Mouse (Mus musculus) heart, embryonic 15.5 days (tissue): ENCODE measurements around the gene Sp140. TPM values are rescaled to one million over a fixed set of nuclear protein-coding genes. Genes with fewer than 3 reads are reported as not detected.
"Not testable (repeated sequence)": the region's sequence is repeated elsewhere in the genome, so short reads cannot be mapped to it uniquely, and the experiment has no call there.

Experiments used
- ATAC-seq: fragments of 200-750 bp; cut with Nextera tagmentation; replicated peaks from 2 replicates; pipeline ENCODE4 v1.8.0; 2017; ENCODE audit warnings: low read depth, moderate TSS enrichment; ENCODE audit not compliant: insufficient number of reproducible peaks, insufficient read depth, low FRiP score
- H3K27ac ChIP-seq: fragments of 300-500 bp; sonication (generic); 2 replicates; pipeline ENCODE4 v1.5.1; 2015; ENCODE audit warnings: mild to moderate bottlenecking, inconsistent platforms
- H3K27me3 ChIP-seq: fragments of 300-500 bp; sonication (generic); 2 replicates; pipeline ENCODE4 v1.6.1; 2015; ENCODE audit warnings: inconsistent platforms
- H3K36me3 ChIP-seq: fragments of 300-500 bp; sonication (generic); 2 replicates; pipeline ENCODE4 v1.6.1; 2015; ENCODE audit warnings: mild to moderate bottlenecking, inconsistent platforms
- H3K4me1 ChIP-seq: fragments of 300-500 bp; sonication (generic); replicated peaks from 2 replicates; pipeline ENCODE4 v1.6.1; 2015; ENCODE audit warnings: inconsistent platforms
- H3K4me2 ChIP-seq: fragments of 300-500 bp; sonication (generic); 2 replicates; pipeline ENCODE4 v1.6.1; 2015; ENCODE audit warnings: inconsistent platforms, mild to moderate bottlenecking, moderate library complexity
- H3K4me3 ChIP-seq: fragments of 300-500 bp; sonication (generic); 2 replicates; pipeline ENCODE4 v1.5.1; 2015; ENCODE audit warnings: mild to moderate bottlenecking, inconsistent platforms
- H3K9ac ChIP-seq: fragments of 300-500 bp; sonication (generic); 2 replicates; pipeline ENCODE4 v1.6.1; 2015; ENCODE audit warnings: mild to moderate bottlenecking, inconsistent platforms
- H3K9me3 ChIP-seq: fragments of 300-500 bp; sonication (generic); replicated peaks from 2 replicates; pipeline ENCODE4 v1.6.1; 2016; ENCODE audit warnings: inconsistent platforms
- WGBS: fragments of 180-500 bp; shearing (Covaris S2); methylation state at CpG from one replicate; pipeline ENCODE4 v1.1.7; 2015; ENCODE audit warnings: mixed read lengths; 5-methylcytosine and 5-hydroxymethylcytosine counted together
- polyA plus RNA-seq: library from polyadenylated mRNA; unstranded; fragments of >200 nt; fragmentation: Nextera tagmentation; extraction: Ambion mirVana; gene quantifications from 2 replicates; pipeline ENCODE4 v1.2.1, GENCODE M21; 2015

The Sp140 gene
- 1.5 and 2.2 TPM in 2 replicates for polyA plus RNA-seq

GRCm38 (mm10) chr1:85600078-85600477 is at the start of gene Sp140:
Gene Sp140 (plus strand): TSS chr1:85600378.
- not testable (repeated sequence) for H3K4me1 ChIP-seq, H3K9me3 ChIP-seq, ATAC-seq, H3K27me3 ChIP-seq, H3K36me3 ChIP-seq, H3K9ac ChIP-seq, H3K27ac ChIP-seq, H3K4me3 ChIP-seq
- H3K4me2 ChIP-seq: peak within 1 kb of the TSS; percentile 45
- WGBS: 38% methylated on average over 1 of the region's 5 CpGs

GRCm38 (mm10) chr1:85555261-85555660 is 44.9 kb upstream of the Sp140 start:
- not testable (repeated sequence) for H3K4me1 ChIP-seq, H3K27me3 ChIP-seq, H3K4me3 ChIP-seq, H3K9ac ChIP-seq, H3K36me3 ChIP-seq, H3K9me3 ChIP-seq, ATAC-seq, H3K4me2 ChIP-seq, H3K27ac ChIP-seq
- 75% methylated on average over 4 of the region's 4 CpGs for WGBS

GRCm38 (mm10) chr1:85573554-85573953 is 26.6 kb upstream of the Sp140 start:
- not testable (repeated sequence) for H3K9ac ChIP-seq, H3K4me3 ChIP-seq, H3K4me2 ChIP-seq, H3K27ac ChIP-seq, H3K4me1 ChIP-seq, H3K36me3 ChIP-seq, ATAC-seq, H3K9me3 ChIP-seq, H3K27me3 ChIP-seq
- 54% methylated on average over 4 of the region's 4 CpGs for WGBS

GRCm38 (mm10) chr1:85575376-85575775 is 24.8 kb upstream of the Sp140 start, which contains the start of gene G530012D18Rik:
Gene G530012D18Rik (plus strand): TSS chr1:85575676.
- not testable (repeated sequence) for ATAC-seq, H3K27me3 ChIP-seq, H3K4me3 ChIP-seq, H3K9ac ChIP-seq, H3K9me3 ChIP-seq, H3K4me1 ChIP-seq, H3K36me3 ChIP-seq, H3K4me2 ChIP-seq, H3K27ac ChIP-seq
- WGBS: 61% methylated on average over 2 of the region's 3 CpGs

- H3K4me2 ChIP-seq, H3K9ac ChIP-seq, H3K9me3 ChIP-seq, H3K36me3 ChIP-seq, H3K27ac ChIP-seq, H3K4me3 ChIP-seq, H3K27me3 ChIP-seq, H3K4me1 ChIP-seq, ATAC-seq: not testable (repeated sequence)
- 30% methylated on average over 3 of the region's 3 CpGs for WGBS
Observed at GRCm38 (mm10) chr1:85578372-85579010, 21.7 kb upstream of the Sp140 start.

GRCm38 (mm10) chr1:85579199-85580147 is 20.7 kb upstream of the Sp140 start:
- H3K27me3 ChIP-seq, H3K4me2 ChIP-seq, H3K9me3 ChIP-seq, H3K4me3 ChIP-seq, H3K9ac ChIP-seq, H3K4me1 ChIP-seq, H3K36me3 ChIP-seq, H3K27ac ChIP-seq: not testable (repeated sequence)
- WGBS: 58% methylated on average over 6 of the region's 7 CpGs
- ATAC-seq: peak; percentile 35; the same call in 1 of the 2 replicates

- not testable (repeated sequence) for H3K4me3 ChIP-seq, H3K9me3 ChIP-seq, H3K36me3 ChIP-seq, H3K4me1 ChIP-seq, H3K27ac ChIP-seq, H3K4me2 ChIP-seq, H3K9ac ChIP-seq, H3K27me3 ChIP-seq
- WGBS: 62% methylated on average over 3 of the region's 4 CpGs
- ATAC-seq: peak; percentile 53; the same call in 1 of the 2 replicates
Observed at GRCm38 (mm10) chr1:85580148-85580534, 20.0 kb upstream of the Sp140 start.

GRCm38 (mm10) chr1:85580578-85580977 is 19.6 kb upstream of the Sp140 start:
- not testable (repeated sequence) for H3K9me3 ChIP-seq, H3K4me1 ChIP-seq, ATAC-seq, H3K27ac ChIP-seq, H3K4me3 ChIP-seq, H3K27me3 ChIP-seq, H3K4me2 ChIP-seq, H3K9ac ChIP-seq, H3K36me3 ChIP-seq
- WGBS: 70% methylated on average over 3 of the region's 3 CpGs

- not testable (repeated sequence) for ATAC-seq, H3K27ac ChIP-seq, H3K9ac ChIP-seq, H3K4me1 ChIP-seq, H3K4me2 ChIP-seq, H3K4me3 ChIP-seq, H3K9me3 ChIP-seq, H3K27me3 ChIP-seq, H3K36me3 ChIP-seq
- WGBS: 28% methylated on average over 5 of the region's 5 CpGs
Observed at GRCm38 (mm10) chr1:85581518-85581917, 18.7 kb upstream of the Sp140 start.

- not testable (repeated sequence) for H3K27me3 ChIP-seq, H3K9me3 ChIP-seq, H3K9ac ChIP-seq, H3K4me3 ChIP-seq, H3K36me3 ChIP-seq, H3K4me2 ChIP-seq, H3K27ac ChIP-seq, H3K4me1 ChIP-seq, ATAC-seq
- 64% methylated on average over 1 of the region's 2 CpGs for WGBS
Observed at GRCm38 (mm10) chr1:85588697-85589096, 11.5 kb upstream of the Sp140 start.

GRCm38 (mm10) chr1:85592526-85592925 is 7.7 kb upstream of the Sp140 start:
- not testable (repeated sequence) for H3K4me3 ChIP-seq, H3K36me3 ChIP-seq, ATAC-seq, H3K27ac ChIP-seq, H3K4me1 ChIP-seq, H3K9ac ChIP-seq, H3K27me3 ChIP-seq, H3K9me3 ChIP-seq, H3K4me2 ChIP-seq
- WGBS: 78% methylated on average over 8 of the region's 8 CpGs
